Mouse (Mus musculus): ENCODE data around the gene Mrpl52.

Mrpl52 gene

DNA sequence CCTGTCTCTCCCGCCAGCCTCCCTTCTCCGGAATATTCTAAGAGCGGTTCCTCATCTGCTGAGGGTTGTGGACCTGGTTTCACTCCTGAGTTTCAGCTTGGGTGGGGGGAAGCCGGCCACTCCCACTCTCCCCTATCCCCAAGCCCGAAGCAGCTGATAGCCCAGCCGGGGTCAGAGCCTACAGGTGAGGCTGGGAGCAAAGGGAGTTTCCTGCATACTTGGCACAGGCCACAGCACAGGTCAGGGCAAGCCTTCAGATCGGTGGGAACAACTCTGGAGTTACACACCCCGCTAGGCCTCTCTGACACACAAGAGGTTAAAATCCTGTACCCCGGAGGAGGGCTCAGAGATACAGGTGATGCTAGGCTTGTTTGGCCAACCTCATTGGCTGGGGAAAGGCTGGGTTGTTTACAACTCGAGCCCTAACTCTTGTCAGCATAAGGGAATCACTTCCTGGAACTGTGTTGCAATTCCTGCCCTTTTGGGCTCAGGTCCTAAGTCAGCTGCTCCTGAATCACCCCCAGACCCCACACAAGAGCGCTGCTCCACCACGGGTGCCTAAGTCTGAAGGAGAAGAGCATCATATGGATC is 7.3 kb downstream of the Mrpl52 start:
- peak; percentile 43 for DNase-seq

DNA sequence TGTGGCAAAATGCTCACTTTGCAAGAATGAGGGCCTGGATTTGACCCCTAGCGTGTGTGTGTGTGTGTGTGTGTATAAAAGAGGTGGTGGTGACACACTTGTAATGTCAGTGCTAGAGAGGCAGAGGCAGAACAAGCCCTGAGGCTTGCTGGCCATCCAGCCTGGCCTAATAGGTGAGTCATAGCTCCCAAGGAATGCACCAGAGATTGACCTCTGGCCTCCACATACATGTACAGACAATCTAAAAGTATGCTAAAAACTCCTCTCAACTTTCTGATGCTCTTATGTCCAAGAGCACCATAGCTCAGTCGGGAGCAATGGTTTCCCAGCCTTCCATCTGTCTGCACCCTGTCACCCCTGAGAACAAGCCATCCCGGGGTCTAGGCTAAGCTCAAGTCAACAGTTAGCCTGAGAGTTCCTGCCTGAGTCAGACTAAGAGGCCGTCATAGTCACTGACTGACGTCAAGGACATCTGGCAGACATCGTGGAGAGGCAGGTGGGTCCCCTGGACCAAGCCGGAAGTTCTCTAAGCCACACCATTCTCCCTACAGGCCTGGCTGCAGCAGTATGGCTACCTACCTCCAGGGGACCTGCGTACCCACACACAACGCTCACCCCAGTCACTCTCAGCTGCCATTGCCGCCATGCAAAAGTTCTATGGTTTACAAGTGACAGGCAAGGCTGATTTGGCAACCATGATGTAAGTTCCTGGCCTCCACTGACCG is 8.6 kb downstream of the Mrpl52 start:
- no peak for DNase-seq

- no peak for DNase-seq
These were observed 12.4 kb downstream of the Mrpl52 start for GRCm38 (mm10) chr14:54439155-54439554.

DNA sequence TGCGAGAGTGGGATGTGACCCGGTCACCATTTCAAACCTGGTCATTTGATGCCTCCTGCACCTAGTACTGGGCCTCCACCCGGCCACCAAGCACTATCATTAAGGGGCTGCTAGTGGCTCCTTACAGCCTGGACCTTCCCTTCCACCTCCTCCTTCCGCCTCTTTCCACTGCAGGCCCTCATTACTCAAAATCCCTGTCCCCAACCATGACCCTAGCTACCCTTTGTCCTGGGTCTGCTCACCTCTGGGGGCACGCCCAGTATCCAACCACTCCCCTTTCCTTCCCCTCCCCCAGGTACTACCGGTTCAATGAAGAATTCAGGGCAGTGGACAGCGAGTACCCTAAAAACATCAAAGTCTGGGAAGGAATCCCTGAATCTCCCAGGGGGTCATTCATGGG is 12.9 kb downstream of the Mrpl52 start:
- no peak for DNase-seq

DNA sequence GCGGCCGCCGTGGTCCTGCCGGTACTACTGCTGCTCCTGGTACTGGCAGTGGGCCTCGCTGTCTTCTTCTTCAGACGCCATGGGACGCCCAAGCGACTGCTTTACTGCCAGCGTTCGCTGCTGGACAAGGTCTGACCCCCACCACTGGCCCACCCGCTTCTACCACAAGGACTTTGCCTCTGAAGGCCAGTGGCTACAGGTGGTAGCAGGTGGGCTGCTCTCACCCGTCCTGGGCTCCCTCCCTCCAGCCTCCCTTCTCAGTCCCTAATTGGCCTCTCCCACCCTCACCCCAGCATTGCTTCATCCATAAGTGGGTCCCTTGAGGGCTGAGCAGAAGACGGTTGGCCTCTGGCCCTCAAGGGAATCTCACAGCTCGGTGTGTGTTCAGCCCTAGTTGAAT is 13.8 kb downstream of the Mrpl52 start:
- no peak for DNase-seq

DNA sequence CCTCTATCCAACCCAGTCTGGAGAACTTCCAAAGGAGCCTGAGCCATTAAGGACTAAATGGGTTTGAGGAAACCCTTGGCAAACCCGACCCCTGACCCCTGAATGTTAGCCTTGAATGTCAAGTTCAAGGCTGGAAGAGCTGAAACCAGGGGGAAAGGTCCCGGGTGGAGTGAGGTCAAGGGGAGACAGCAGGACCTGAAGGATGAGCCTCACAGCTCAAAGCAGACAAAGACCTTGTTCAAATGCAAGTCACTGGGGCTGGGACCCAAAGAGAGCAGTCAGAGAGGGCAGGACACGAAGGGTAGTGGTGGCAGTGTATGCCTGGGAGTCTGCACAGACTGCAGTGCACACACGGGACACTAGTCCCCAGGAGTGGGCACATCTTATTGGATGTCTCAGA is 14.7 kb downstream of the Mrpl52 start:
- no peak for DNase-seq

DNA sequence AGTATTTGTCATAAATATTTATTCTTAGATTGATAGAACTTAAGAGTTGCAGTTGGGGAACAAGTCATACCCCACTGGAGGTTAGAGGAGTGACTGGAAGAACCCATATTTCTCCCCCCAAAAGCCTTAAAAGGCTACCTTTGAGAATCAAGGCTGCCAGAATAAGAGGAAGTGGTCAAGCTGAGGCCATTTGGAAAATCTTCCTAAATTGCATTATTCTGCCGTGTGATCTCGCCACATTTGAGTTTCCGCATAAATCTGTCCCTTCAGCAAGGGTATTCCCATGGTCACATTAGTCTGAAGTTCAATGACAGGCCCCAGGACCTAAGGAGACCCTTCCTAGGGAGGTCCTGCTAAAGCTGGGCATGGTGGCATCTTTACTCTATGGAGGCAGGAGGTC is 15.8 kb downstream of the Mrpl52 start:
- DNase-seq: no peak

GRCm38 (mm10) chr14:54443196-54443595 is 16.5 kb downstream of the Mrpl52 start:
- DNase-seq: peak; percentile 75

- DNase-seq: peak; percentile 63
These were observed 17.3 kb downstream of the Mrpl52 start for GRCm38 (mm10) chr14:54443712-54444618.

- no peak for DNase-seq
These were observed 18.8 kb downstream of the Mrpl52 start for GRCm38 (mm10) chr14:54445476-54445875.

DNA sequence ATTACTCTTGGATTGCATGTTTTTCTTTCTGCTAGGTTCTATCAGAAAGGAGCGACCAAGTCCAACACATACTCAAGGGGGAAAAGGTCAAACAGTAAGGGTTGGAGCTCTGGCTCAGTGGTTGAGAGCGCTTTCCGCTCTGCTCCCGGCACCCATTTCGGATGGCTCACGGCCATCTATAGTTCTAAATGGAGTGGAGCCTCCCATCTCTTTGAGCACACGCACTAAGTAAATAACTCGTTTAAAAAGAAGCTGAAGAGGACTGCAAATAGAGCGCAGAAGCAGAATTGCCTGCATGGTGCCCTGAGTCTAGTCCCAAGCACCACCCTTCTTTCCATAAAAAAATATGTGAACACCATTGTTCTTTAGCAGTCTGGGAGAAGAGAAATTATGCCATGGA is 26.9 kb downstream of the Mrpl52 start:
- DNase-seq: no peak

- DNase-seq: no peak
These were observed 28.2 kb downstream of the Mrpl52 start for GRCm38 (mm10) chr14:54454669-54455528.

GRCm38 (mm10) chr14:54457907-54458569 is 31.3 kb downstream of the Mrpl52 start:
- no peak for DNase-seq

DNA sequence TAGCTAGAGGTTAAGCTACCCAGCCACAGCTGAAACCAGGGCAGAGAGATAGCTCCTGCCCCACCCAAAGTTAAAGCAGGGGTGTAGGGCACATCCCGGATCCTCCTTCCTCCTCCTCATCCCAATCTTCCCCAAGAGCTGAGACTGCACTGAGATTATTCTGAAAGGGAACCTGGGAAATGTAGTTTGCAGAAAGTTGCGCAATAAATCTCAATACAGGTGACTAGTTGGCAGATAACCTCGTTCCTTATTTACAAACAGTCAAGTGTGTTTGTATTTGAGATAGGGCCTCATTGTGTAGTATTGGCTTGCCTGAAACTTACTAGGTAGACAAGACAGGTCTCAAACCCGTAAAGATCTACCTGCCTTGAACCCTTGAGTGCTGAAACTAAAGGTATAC is 35.4 kb downstream of the Mrpl52 start:
- no peak for DNase-seq

GRCm38 (mm10) chr14:54463108-54463958 is 36.6 kb downstream of the Mrpl52 start:
- DNase-seq: no peak

- DNase-seq: peak; percentile 95
These were observed 37.2 kb downstream of the Mrpl52 start, which contains the start of gene Lrp10 for GRCm38 (mm10) chr14:54463959-54464292. TSS of gene Lrp10 (plus strand) at chr14:54464137.

DNA sequence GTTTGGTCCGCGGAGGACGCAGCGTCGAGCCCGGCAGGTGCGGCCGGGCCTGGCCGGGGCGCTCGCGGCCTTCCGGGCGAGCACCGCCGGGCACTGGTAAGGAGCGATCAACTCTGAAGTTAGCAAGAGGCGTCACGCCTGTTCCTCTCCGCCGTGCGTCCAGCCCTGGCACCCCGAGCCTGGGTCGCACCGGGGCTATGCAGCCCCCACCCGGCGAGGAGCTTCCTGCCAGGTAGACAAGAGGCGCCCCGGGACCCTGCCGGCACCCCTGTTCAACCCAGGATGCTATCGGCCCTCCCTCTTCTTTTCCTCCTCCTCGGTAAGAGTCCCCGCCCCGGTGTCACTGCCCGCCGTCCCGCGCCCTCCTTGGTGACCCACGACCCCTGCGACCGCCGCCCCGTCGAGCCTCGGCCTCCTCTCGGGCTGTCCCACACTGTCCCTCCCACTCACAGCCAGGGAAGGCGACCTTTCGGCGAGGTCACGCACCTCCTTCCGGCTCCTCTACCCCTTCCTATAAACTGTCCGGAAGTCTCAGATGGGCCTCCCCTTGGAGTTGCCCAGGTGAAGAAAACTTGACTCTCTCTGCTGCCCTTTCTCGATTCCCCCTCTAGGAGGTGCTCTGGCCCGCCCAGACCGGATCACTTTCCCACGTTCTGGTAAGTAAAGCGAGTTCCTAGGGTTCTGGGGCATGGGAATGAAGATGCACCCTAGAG is 37.7 kb downstream of the Mrpl52 start:
- peak; percentile 79 for DNase-seq

- no peak for DNase-seq
These were observed 44.8 kb downstream of the Mrpl52 start for GRCm38 (mm10) chr14:54471467-54471866.

- peak; percentile 30 for DNase-seq
These were observed 46.0 kb downstream of the Mrpl52 start for GRCm38 (mm10) chr14:54472671-54473070.

DNA sequence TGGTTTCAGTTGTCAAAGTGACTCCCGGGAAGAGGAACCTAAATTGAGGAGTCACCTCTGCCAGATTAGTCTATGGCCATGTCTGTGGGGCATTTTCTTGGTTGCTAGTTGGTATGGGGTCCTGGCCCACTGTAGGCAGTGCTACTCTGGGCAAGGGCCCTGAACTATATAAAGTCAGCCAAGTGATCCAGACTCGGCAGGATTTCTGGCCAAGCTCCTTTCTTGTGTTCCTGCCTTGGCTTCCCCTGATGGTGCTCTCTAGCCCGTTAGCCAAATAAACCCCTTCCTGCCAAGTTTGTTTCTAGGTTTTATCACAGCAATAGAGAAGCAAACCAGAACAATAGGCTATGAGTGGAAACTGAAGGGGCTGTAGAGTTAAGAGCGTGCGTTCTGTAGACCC is 48.0 kb downstream of the Mrpl52 start:
- no peak for DNase-seq
